ENCODE assay signal across 28 mouse cellular contexts in genomic region chr5:139115507-139115906, GRCm38 (mm10).
"Had no signal": no experiment of that assay in that cellular context is flagged by ENCODE, and none has a peak within 500 bp of the region (broad histone marks: within the 10 kb centered on the region; RNA-seq: fewer than 3 reads in every experiment).

No protein-coding gene starts in this region.

- H3K27ac ChIP-seq: gastrocnemius, adult 2 months; heart, adult 2 months; hindbrain, embryonic 10.5 days; hindbrain, embryonic 12.5 days; hindbrain, embryonic 14.5 days; kidney, embryonic 15.5 days; kidney, postnatal 0 days; limb, embryonic 10.5 days; limb, embryonic 12.5 days; liver, embryonic 13.5 days; liver, embryonic 15.5 days had no signal

- H3K4me2 ChIP-seq: heart, embryonic 12.5 days; hindbrain, embryonic 12.5 days; hindbrain, embryonic 14.5 days; kidney, embryonic 15.5 days; limb, embryonic 12.5 days; liver, embryonic 11.5 days; liver, embryonic 13.5 days; liver, embryonic 15.5 days had no signal

- DNase-seq: gastrocnemius, adult 2 months; gastrocnemius, postnatal 14 days; gastrocnemius, postnatal 36 days; heart, adult 11 months; heart, adult 2 months; heart, postnatal 10 days; heart, postnatal 4 days; kidney, adult 11 months; kidney, adult 2 months; kidney, adult 9 months; kidney, postnatal 14 days; kidney, postnatal 36 days; layer of hippocampus, adult 9-11 months; layer of hippocampus, postnatal 36 days; liver; liver, embryonic 13.5 days had no signal

- H3K27me3 ChIP-seq: heart, embryonic 12.5 days; hindbrain, embryonic 12.5 days; kidney, embryonic 15.5 days; limb, embryonic 12.5 days; liver, embryonic 13.5 days; liver, embryonic 15.5 days had no signal

- H3K36me3 ChIP-seq: heart, embryonic 12.5 days; hindbrain, embryonic 10.5 days; hindbrain, embryonic 12.5 days; kidney, embryonic 15.5 days; limb, embryonic 10.5 days; limb, embryonic 12.5 days; liver, embryonic 13.5 days; liver, embryonic 15.5 days had no signal

- H3K9ac ChIP-seq: heart, embryonic 12.5 days; hindbrain, embryonic 12.5 days; hindbrain, embryonic 14.5 days; kidney, embryonic 15.5 days; limb, embryonic 12.5 days; liver, embryonic 13.5 days; liver, embryonic 15.5 days had no signal

- H3K4me3 ChIP-seq: gastrocnemius, adult 2 months; heart, adult 2 months; heart, embryonic 12.5 days; hindbrain, embryonic 10.5 days; hindbrain, embryonic 12.5 days; kidney, embryonic 15.5 days; limb, embryonic 10.5 days; limb, embryonic 12.5 days; liver, embryonic 13.5 days; liver, embryonic 15.5 days had no signal

- H3K9me3 ChIP-seq: heart, embryonic 12.5 days; hindbrain, embryonic 10.5 days; hindbrain, embryonic 12.5 days; kidney, embryonic 15.5 days; limb, embryonic 10.5 days; limb, embryonic 12.5 days; liver, embryonic 13.5 days; liver, embryonic 15.5 days had no signal

- H3K4me1 ChIP-seq: liver, embryonic 13.5 days; liver, embryonic 15.5 days had no signal

- ATAC-seq: hindbrain, embryonic 16.5 days; inflammation-experienced regulatory T-cells, adult 6 months had no signal
